Mouse (Mus musculus): ENCODE measurements at regions not wholly inside any gene's neighbourhood (a gene's known extent, or its start where the extent isn't known, plus 50 kb on each side); places are given as distances from the start of the nearest gene placed in this dataset.

DNA sequence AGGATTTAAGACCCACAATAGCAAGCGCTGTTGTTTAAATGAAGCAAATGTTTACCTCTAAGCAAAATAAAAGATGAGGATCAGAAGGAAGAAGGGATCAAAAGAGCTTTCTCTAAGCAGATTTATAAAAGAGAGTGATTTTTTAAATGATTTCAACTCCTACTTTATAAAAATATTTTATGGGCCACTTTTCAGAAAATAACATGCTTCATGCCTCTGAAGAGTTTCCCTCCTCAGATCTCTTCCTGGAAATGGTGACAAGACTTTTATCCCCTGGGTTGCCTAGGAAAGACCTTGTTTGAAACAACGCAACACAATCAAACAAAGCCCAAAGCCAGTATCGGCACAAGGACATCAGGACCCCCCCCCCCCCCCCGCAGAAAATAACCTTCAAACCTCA is 265.6 kb upstream of the Sall1 start:
- TF ChIP-seq CTCF (IDR thresholded peaks at IDR 0.05), result no peak
- no peak for TF ChIP-seq POLR2A (IDR thresholded peaks at IDR 0.05; ENCODE audit: insufficient read depth, low read depth, low read length)
